Mouse (Mus musculus) hindbrain, embryonic 15.5 days (tissue): ENCODE results near the gene Ltbr. TPM values are rescaled to one million over a fixed set of nuclear protein-coding genes. Genes with fewer than 3 reads are reported as not detected.

ENCODE experiments used
- ATAC-seq: fragments of 200-750 bp; cut with Nextera tagmentation; 2 replicates; pipeline ENCODE4 v1.8.0; 2017; ENCODE audit warnings: low read depth, moderate number of reproducible peaks, moderate TSS enrichment; ENCODE audit not compliant: low FRiP score
- H3K27ac ChIP-seq: fragments of 300-500 bp; sonication (generic); replicated peaks from 2 replicates; pipeline ENCODE4 v1.5.1; 2015; ENCODE audit warnings: mild to moderate bottlenecking, inconsistent platforms
- H3K27me3 ChIP-seq: fragments of 300-500 bp; sonication (generic); 2 replicates; pipeline ENCODE4 v1.6.1; 2015; ENCODE audit warnings: control low read depth, inconsistent platforms
- H3K36me3 ChIP-seq: fragments of 300-500 bp; sonication (generic); 2 replicates; pipeline ENCODE4 v1.6.1; 2015; ENCODE audit warnings: control low read depth, inconsistent platforms
- H3K4me1 ChIP-seq: fragments of 300-500 bp; sonication (generic); replicated peaks from 2 replicates; pipeline ENCODE4 v1.6.1; 2015; ENCODE audit warnings: control low read depth, inconsistent platforms
- H3K4me2 ChIP-seq: fragments of 300-500 bp; sonication (generic); 2 replicates; pipeline ENCODE4 v1.6.1; 2015; ENCODE audit warnings: moderate library complexity, mild to moderate bottlenecking, inconsistent platforms
- H3K4me3 ChIP-seq: fragments of 300-500 bp; sonication (generic); 2 replicates; pipeline ENCODE4 v1.5.1; 2015; ENCODE audit warnings: mild to moderate bottlenecking, inconsistent platforms
- H3K9ac ChIP-seq: fragments of 300-500 bp; sonication (generic); 2 replicates; pipeline ENCODE4 v1.6.1; 2015; ENCODE audit warnings: inconsistent platforms
- H3K9me3 ChIP-seq: fragments of 300-500 bp; sonication (generic); 2 replicates; pipeline ENCODE4 v1.6.1; 2016; ENCODE audit warnings: control low read depth, inconsistent platforms
- WGBS: fragments of 180-500 bp; shearing (Covaris S2); methylation state at CpG from one replicate; pipeline ENCODE4 v1.1.7; 2015; 5-methylcytosine and 5-hydroxymethylcytosine counted together
- polyA plus RNA-seq: library from polyadenylated mRNA; unstranded; fragments of >200 nt; fragmentation: Nextera tagmentation; extraction: Ambion mirVana; gene quantifications from 2 replicates; pipeline ENCODE4 v1.2.1, GENCODE M21; 2015

The Ltbr gene
- polyA plus RNA-seq, 1 experiment from 2014 or later: 15.6 TPM

- H3K9ac ChIP-seq: no peak within 1 kb of the TSS
- peaks cover 7% of the 10 kb centered on the region; the same call in 1 of the 2 replicates for H3K4me1 ChIP-seq
- H3K36me3 ChIP-seq: no peaks in the 10 kb centered on the region
- H3K27ac ChIP-seq: no peak within 1 kb of the TSS
- H3K9me3 ChIP-seq: no peaks in the 10 kb centered on the region
- 91% methylated on average over 1 of the region's 1 CpGs for WGBS
- H3K4me3 ChIP-seq: no peak within 1 kb of the TSS
- H3K4me2 ChIP-seq: no peak within 1 kb of the TSS
- ATAC-seq: no peak
- peaks cover 29% of the 10 kb centered on the region for H3K27me3 ChIP-seq
Observed at GRCm38 (mm10) chr6:125320323-125320722, 6.6 kb upstream of the Ltbr start, which contains the start of gene Scnn1a. Gene Scnn1a, plus strand, starts transcription at chr6:125320659.

- Histone ChIP-seq H3K9me3 (no peaks in the 10 kb centered on the region), H3K36me3 (no peaks in the 10 kb centered on the region), H3K4me1 (peaks cover 7% of the 10 kb centered on the region; the same call in 1 of the 2 replicates), H3K4me2 (no peak overlapping the region), H3K4me3 (no peak overlapping the region), H3K27ac (no peak overlapping the region), H3K27me3 (peaks cover 29% of the 10 kb centered on the region), H3K9ac (no peak overlapping the region)
- no peak for ATAC-seq
Observed at GRCm38 (mm10) chr6:125319919-125320296, 6.2 kb upstream of the Ltbr start.

- Histone ChIP-seq H3K27ac (no peak overlapping the region), H3K36me3 (no peaks in the 10 kb centered on the region), H3K4me1 (peaks cover 9% of the 10 kb centered on the region), H3K4me3 (no peak overlapping the region), H3K9me3 (no peaks in the 10 kb centered on the region), H3K4me2 (no peak overlapping the region), H3K9ac (no peak overlapping the region), H3K27me3 (peaks cover 29% of the 10 kb centered on the region)
- 69% methylated on average over 15 of the region's 15 CpGs for WGBS
- ATAC-seq: no peak
Observed at GRCm38 (mm10) chr6:125318981-125319918, 5.6 kb upstream of the Ltbr start.

- WGBS: 56% methylated on average over 7 of the region's 7 CpGs
- ATAC-seq: no peak
- Histone ChIP-seq H3K4me2 (no peak overlapping the region), H3K4me3 (no peak overlapping the region), H3K9ac (no peak overlapping the region), H3K4me1 (peaks cover 26% of the 10 kb centered on the region), H3K9me3 (no peaks in the 10 kb centered on the region), H3K27ac (no peak overlapping the region), H3K36me3 (no peaks in the 10 kb centered on the region), H3K27me3 (peaks cover 23% of the 10 kb centered on the region)
Observed at GRCm38 (mm10) chr6:125317077-125317476, 3.4 kb upstream of the Ltbr start.

GRCm38 (mm10) chr6:125314746-125315145, 1.1 kb upstream of the Ltbr start:
- peaks cover 19% of the 10 kb centered on the region for H3K4me1 ChIP-seq
- no peak overlapping the region for H3K4me3 ChIP-seq
- ATAC-seq: no peak
- no peaks in the 10 kb centered on the region for H3K36me3 ChIP-seq
- H3K4me2 ChIP-seq: no peak overlapping the region
- no peak overlapping the region for H3K27ac ChIP-seq
- H3K9me3 ChIP-seq: no peaks in the 10 kb centered on the region
- 79% methylated on average over 6 of the region's 6 CpGs for WGBS
- H3K27me3 ChIP-seq: no peaks in the 10 kb centered on the region
- no peak overlapping the region for H3K9ac ChIP-seq

- peak; percentile 19; the same call in 1 of the 2 replicates for ATAC-seq
- Histone ChIP-seq H3K9ac (peak overlapping the region; percentile 37), H3K27me3 (no peaks in the 10 kb centered on the region), H3K9me3 (no peaks in the 10 kb centered on the region), H3K4me3 (peak overlapping the region; percentile 36), H3K4me1 (peaks cover 19% of the 10 kb centered on the region), H3K27ac (no peak overlapping the region), H3K4me2 (peak overlapping the region; percentile 60), H3K36me3 (no peaks in the 10 kb centered on the region)
- 55% methylated on average over 7 of the region's 7 CpGs for WGBS
Observed at GRCm38 (mm10) chr6:125314231-125314563, 512 bp upstream of the Ltbr start.

- Histone ChIP-seq H3K4me3 (peak overlapping the region; percentile 36), H3K27ac (0 out of 2 replicates have a peak overlapping the region, but pooled peaks have one; percentile 12), H3K36me3 (no peaks in the 10 kb centered on the region), H3K4me1 (peaks cover 19% of the 10 kb centered on the region), H3K27me3 (no peaks in the 10 kb centered on the region), H3K9ac (peak overlapping the region; percentile 37), H3K9me3 (no peaks in the 10 kb centered on the region), H3K4me2 (peak overlapping the region; percentile 60)
- no peak for ATAC-seq
- WGBS: 66% methylated on average over 22 of the region's 22 CpGs
Observed at GRCm38 (mm10) chr6:125312581-125313355, 917 bp downstream of the Ltbr start.

- 87% methylated on average over 9 of the region's 9 CpGs for WGBS
- no peak for ATAC-seq
- H3K9ac ChIP-seq: no peak overlapping the region
- no peak overlapping the region for H3K27ac ChIP-seq
- H3K4me1 ChIP-seq: peaks cover 19% of the 10 kb centered on the region
- H3K4me2 ChIP-seq: no peak overlapping the region
- no peaks in the 10 kb centered on the region for H3K9me3 ChIP-seq
- no peaks in the 10 kb centered on the region for H3K27me3 ChIP-seq
- no peaks in the 10 kb centered on the region for H3K36me3 ChIP-seq
- H3K4me3 ChIP-seq: no peak overlapping the region
Observed at GRCm38 (mm10) chr6:125312171-125312570, 1.5 kb downstream of the Ltbr start.

- Histone ChIP-seq H3K27me3 (no peaks in the 10 kb centered on the region), H3K9me3 (no peaks in the 10 kb centered on the region), H3K36me3 (no peaks in the 10 kb centered on the region), H3K4me2 (no peak overlapping the region), H3K4me3 (no peak overlapping the region), H3K9ac (no peak overlapping the region), H3K4me1 (peaks cover 19% of the 10 kb centered on the region), H3K27ac (no peak overlapping the region)
- ATAC-seq: no peak
- WGBS: 44% methylated on average over 5 of the region's 5 CpGs
Observed at GRCm38 (mm10) chr6:125309406-125309805, 4.3 kb downstream of the Ltbr start.

GRCm38 (mm10) chr6:125308921-125309320, 4.8 kb downstream of the Ltbr start:
- Histone ChIP-seq H3K36me3 (no peaks in the 10 kb centered on the region), H3K9ac (no peak overlapping the region), H3K27me3 (no peaks in the 10 kb centered on the region), H3K4me3 (no peak overlapping the region), H3K9me3 (no peaks in the 10 kb centered on the region), H3K27ac (no peak overlapping the region), H3K4me2 (peak overlapping the region; percentile 24; the same call in 1 of the 2 replicates), H3K4me1 (peaks cover 14% of the 10 kb centered on the region)
- WGBS: 13% methylated on average over 13 of the region's 13 CpGs
- no peak for ATAC-seq

- no peak for ATAC-seq
- WGBS: 90% methylated on average over 5 of the region's 5 CpGs
- Histone ChIP-seq H3K27me3 (no peaks in the 10 kb centered on the region), H3K9ac (no peak overlapping the region), H3K4me1 (no peaks in the 10 kb centered on the region), H3K4me3 (no peak overlapping the region), H3K36me3 (no peaks in the 10 kb centered on the region), H3K27ac (no peak overlapping the region), H3K9me3 (no peaks in the 10 kb centered on the region), H3K4me2 (no peak overlapping the region)
Observed at GRCm38 (mm10) chr6:125307091-125307490, 6.6 kb downstream of the Ltbr start.

- Histone ChIP-seq H3K27me3 (no peaks in the 10 kb centered on the region), H3K9me3 (no peaks in the 10 kb centered on the region), H3K27ac (no peak overlapping the region), H3K9ac (no peak overlapping the region), H3K4me3 (no peak overlapping the region), H3K36me3 (no peaks in the 10 kb centered on the region), H3K4me2 (no peak overlapping the region), H3K4me1 (no peaks in the 10 kb centered on the region)
- ATAC-seq: no peak
- 90% methylated on average over 6 of the region's 6 CpGs for WGBS
Observed at GRCm38 (mm10) chr6:125305465-125305864, 8.2 kb downstream of the Ltbr start.
